Mouse (Mus musculus) forebrain, embryonic 10.5 days (tissue): ENCODE data around the gene Tpk1. TPM values are rescaled to one million over a fixed set of nuclear protein-coding genes. Genes with fewer than 3 reads are reported as not detected.

ENCODE experiments used
- DNase-seq: peaks from one replicate; pipeline ENCODE4 v3.0.0-alpha.2; 2017; ENCODE audit warnings: low spot score; ENCODE audit errors: extremely low spot score
- H3K27ac ChIP-seq: fragments of 300-500 bp; sonication (generic); 2 replicates; pipeline ENCODE4 v1.5.1; 2016; ENCODE audit warnings: mild to moderate bottlenecking
- H3K27me3 ChIP-seq: fragments of 300-500 bp; sonication (generic); 2 replicates; pipeline ENCODE4 v1.6.1; 2016; ENCODE audit warnings: mild to moderate bottlenecking; ENCODE audit not compliant: poor library complexity, severe bottlenecking
- H3K36me3 ChIP-seq: fragments of 300-500 bp; sonication (generic); replicated peaks from 2 replicates; pipeline ENCODE4 v1.6.1; 2016; ENCODE audit warnings: mild to moderate bottlenecking, moderate library complexity
- H3K4me1 ChIP-seq: fragments of 300-500 bp; sonication (generic); 2 replicates; pipeline ENCODE4 v1.6.1; 2016
- H3K4me3 ChIP-seq: fragments of 300-500 bp; sonication (generic); 2 replicates; pipeline ENCODE4 v1.5.1; 2016; ENCODE audit warnings: mild to moderate bottlenecking, moderate library complexity
- H3K9me3 ChIP-seq: fragments of 300-500 bp; sonication (generic); 2 replicates; pipeline ENCODE4 v1.6.1; 2016; ENCODE audit warnings: mild to moderate bottlenecking, moderate library complexity
- WGBS: fragments of 180-500 bp; shearing (Covaris S2); methylation state at CpG from one replicate; pipeline ENCODE4 v1.1.7; 2016; 5-methylcytosine and 5-hydroxymethylcytosine counted together
- polyA plus RNA-seq: library from polyadenylated mRNA; unstranded; fragments of >200 nt; fragmentation: Nextera tagmentation; extraction: Ambion mirVana; gene quantifications from 2 replicates; pipeline ENCODE4 v1.2.1, GENCODE M21; 2016

Tpk1 gene
- polyA plus RNA-seq, 1 experiment from 2014 or later, result 4.8 TPM

DNA sequence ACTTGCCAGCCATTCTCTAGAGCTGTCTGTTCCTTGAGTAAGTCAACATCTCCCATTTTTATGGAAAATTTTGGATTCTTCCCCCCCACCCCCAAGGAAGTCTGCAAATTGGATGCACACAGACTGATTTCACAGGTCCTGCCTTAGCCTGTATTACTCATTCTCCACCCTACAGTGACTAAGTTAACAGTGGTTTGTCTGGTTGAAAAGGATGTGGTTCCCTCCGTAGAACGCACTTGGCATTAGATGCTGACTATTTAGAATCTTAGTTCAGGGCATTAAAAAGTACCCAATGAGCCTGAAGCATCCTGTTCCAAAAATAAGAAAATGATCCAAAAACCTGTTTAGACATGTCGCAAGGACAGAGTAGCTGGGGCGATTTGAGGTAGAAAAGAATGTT, 312.6 kb downstream of the Tpk1 start:
- H3K36me3 ChIP-seq, result no peaks in the 10 kb centered on the region
- no peaks in the 10 kb centered on the region for H3K27me3 ChIP-seq
- peaks cover 9% of the 10 kb centered on the region for H3K4me1 ChIP-seq
- H3K9me3 ChIP-seq, result no peaks in the 10 kb centered on the region
- H3K4me3 ChIP-seq, result no peak overlapping the region
- DNase-seq, result no peak
- WGBS, result 93% methylated on average over 4 of the region's 4 CpGs
- H3K27ac ChIP-seq, result no peak overlapping the region

DNA sequence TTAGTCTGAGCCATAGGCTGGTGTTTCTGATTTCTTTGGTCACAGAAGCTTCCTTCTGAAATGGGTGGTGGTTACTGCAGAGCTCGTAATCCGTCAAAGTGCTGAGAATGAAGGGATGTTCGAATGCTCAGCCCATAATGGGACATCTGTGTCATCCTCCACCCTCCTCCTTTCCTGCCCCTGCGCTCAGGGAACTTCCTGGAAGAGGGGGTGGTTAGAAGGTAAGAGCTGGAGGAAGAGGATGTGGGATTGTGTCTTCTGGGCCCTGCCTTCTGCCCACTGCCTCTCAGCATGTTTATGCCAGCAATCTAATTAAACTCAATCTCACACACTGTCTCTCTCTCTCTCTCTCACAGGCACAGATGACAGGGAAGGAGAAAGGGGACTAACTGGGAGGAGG, 317.0 kb downstream of the Tpk1 start:
- no peaks in the 10 kb centered on the region for H3K27me3 ChIP-seq
- no peak for DNase-seq
- H3K4me1 ChIP-seq, result no peaks in the 10 kb centered on the region
- H3K36me3 ChIP-seq, result no peaks in the 10 kb centered on the region
- H3K9me3 ChIP-seq, result no peaks in the 10 kb centered on the region
- H3K27ac ChIP-seq, result no peak overlapping the region
- 76% methylated on average over 4 of the region's 4 CpGs for WGBS
- no peak overlapping the region for H3K4me3 ChIP-seq

DNA sequence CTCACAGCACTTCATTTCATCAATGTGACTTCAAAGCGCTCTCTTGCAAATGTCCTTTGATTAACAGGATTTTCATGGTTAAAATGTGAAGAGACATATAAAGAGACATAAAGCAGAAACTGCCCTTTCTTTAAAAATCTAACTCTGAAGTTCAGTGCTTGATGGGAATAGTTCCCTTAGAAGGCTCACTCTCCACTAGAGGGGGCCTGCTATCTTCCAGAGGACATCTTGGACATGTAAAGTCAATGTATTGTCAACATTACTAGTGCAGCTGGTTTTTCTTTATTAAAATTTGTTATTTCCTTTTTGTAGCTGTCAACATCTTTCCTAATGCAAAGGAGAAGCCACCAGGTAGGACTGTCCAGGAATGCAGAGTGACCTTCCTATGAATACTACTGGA, 318.4 kb downstream of the Tpk1 start:
- Histone ChIP-seq H3K36me3 (no peaks in the 10 kb centered on the region), H3K27me3 (no peaks in the 10 kb centered on the region), H3K4me3 (no peak overlapping the region), H3K27ac (no peak overlapping the region), H3K4me1 (no peaks in the 10 kb centered on the region), H3K9me3 (no peaks in the 10 kb centered on the region)
- no peak for DNase-seq
- WGBS, result 84% methylated on average over 1 of the region's 1 CpGs

DNA sequence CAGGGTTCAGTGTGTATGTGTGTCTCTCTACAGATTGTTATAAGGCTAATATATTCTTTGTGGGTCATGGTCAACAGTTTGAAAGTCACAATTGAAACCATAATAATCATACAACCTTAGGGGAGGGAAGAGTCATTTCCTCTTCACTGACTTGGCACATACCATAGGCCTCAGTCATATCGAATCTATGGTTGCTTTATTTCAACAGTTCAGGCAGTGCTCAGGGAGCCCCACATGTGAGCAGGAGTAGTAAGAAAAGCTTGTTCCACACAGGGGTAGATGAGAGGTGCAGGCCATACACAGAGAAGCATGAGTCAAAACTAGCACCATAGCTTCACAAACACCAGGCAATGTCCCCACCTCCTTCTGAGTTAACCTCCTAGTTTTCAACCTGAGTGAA, 323.1 kb downstream of the Tpk1 start:
- H3K9me3 ChIP-seq, result no peaks in the 10 kb centered on the region
- no peak for DNase-seq
- H3K27me3 ChIP-seq, result no peaks in the 10 kb centered on the region

DNA sequence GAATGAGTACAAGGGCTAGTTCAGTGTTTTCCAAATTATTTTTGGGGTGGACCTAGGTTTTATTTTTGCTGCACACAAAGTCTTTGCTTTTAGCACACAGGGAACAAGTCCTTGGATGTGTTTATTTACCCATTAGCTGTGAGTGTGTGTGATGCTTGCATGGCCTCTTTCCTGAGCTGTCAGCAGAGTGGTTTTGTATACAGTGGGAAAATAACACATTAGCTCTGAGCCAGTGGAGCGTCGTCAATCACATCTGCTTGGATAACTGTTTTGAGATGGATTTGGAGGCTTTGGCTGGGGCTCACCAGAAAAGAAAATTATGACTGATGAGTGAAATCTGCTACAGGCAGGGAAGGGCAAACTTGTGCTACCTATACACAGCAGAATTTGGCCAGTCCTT, 323.7 kb downstream of the Tpk1 start:
- WGBS, result 83% methylated on average over 2 of the region's 2 CpGs
- Histone ChIP-seq H3K9me3 (no peaks in the 10 kb centered on the region), H3K27me3 (no peaks in the 10 kb centered on the region), H3K4me3 (no peak overlapping the region), H3K36me3 (no peaks in the 10 kb centered on the region), H3K27ac (no peak overlapping the region), H3K4me1 (peaks cover 21% of the 10 kb centered on the region; the same call in 1 of the 2 replicates)
- DNase-seq, result no peak

More for the DNA sequence above, 323.1 kb downstream of the Tpk1 start:
- Histone ChIP-seq H3K4me1 (peaks cover 18% of the 10 kb centered on the region; the same call in 1 of the 2 replicates), H3K36me3 (no peaks in the 10 kb centered on the region), H3K4me3 (no peak overlapping the region), H3K27ac (no peak overlapping the region)
- WGBS, result 97% methylated on average over 1 of the region's 1 CpGs

DNA sequence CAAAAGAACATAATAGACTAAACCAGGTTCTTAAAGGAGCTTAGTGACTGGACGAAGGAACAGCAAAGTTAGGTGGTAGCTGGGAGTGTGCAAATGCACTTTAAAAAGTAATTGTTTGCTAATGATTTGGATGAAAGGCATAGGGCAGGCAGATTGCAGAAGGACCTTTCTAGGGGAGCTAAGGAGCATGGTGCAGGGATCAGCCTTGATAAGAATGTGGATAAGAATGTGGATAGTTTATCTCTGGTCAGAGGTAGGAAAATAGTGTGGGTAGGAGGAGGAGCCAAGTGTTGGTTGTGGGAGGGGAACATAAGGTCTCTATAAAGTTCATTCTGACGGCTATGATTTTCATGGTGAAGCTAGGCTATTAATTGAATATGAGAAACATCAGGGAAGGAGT, 327.3 kb downstream of the Tpk1 start:
- peaks cover 21% of the 10 kb centered on the region; the same call in 1 of the 2 replicates for H3K4me1 ChIP-seq
- no peak overlapping the region for H3K27ac ChIP-seq
- WGBS, result 61% methylated on average over 2 of the region's 2 CpGs
- no peak overlapping the region for H3K4me3 ChIP-seq
- no peaks in the 10 kb centered on the region for H3K27me3 ChIP-seq
- no peak for DNase-seq
- H3K36me3 ChIP-seq, result no peaks in the 10 kb centered on the region
- no peaks in the 10 kb centered on the region for H3K9me3 ChIP-seq

DNA sequence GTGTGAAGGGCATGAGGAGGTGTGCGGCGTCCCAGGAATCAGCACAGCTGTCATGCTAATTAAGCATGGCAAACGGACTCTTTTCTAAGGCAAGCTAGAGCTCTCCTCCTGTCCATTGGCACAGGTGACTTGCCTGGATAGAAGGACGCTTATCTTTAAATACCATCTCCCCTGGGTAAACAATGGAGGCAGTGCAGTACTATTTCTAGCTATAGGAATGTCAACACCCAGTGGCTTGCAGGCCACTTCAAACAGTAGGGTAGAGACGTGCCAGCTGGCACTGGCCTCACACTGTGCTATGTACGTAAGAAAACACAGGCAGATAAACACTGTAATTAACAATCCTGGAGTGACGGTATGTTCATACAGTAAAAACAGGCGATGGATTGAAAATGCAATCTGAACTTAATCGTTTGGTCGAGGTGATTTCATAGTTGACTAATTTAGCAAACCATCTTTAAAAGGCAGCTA, 328.6 kb downstream of the Tpk1 start:
- no peaks in the 10 kb centered on the region for H3K36me3 ChIP-seq
- H3K9me3 ChIP-seq, result no peaks in the 10 kb centered on the region
- H3K27ac ChIP-seq, result no peak overlapping the region
- peaks cover 26% of the 10 kb centered on the region; the same call in 1 of the 2 replicates for H3K4me1 ChIP-seq
- no peaks in the 10 kb centered on the region for H3K27me3 ChIP-seq
- no peak overlapping the region for H3K4me3 ChIP-seq
- 71% methylated on average over 10 of the region's 10 CpGs for WGBS
- no peak for DNase-seq

DNA sequence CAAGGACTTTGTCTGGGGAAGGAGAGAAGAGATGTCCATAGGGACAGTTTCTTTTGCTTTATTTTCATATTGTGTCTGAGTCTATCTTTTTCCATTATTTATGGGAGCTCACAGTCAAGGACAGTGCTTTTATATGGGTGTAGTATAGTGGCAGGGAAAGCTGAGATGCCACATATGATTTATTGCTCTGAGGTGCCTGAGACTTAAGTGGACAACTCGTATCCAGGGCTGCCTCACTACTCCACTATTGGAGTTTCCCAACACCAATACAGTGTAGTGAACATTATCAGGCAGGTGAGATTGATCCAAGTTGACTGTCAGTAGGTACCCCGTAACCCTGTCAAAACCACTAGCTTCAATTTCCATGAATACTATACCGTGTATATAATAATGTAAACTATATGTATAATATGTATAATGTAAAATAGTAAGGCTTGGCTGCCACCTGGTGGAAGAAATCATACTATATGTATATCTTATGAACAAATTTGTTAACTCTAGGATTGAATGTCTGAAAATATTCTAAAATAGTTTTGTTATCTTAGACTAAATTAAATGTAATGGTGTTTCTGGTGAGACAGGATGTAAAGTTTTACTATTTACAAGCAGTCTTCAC, 330.4 kb downstream of the Tpk1 start:
- Histone ChIP-seq H3K4me1 (peaks cover 21% of the 10 kb centered on the region; the same call in 1 of the 2 replicates), H3K27me3 (no peaks in the 10 kb centered on the region), H3K4me3 (no peak overlapping the region), H3K27ac (no peak overlapping the region), H3K9me3 (no peaks in the 10 kb centered on the region), H3K36me3 (no peaks in the 10 kb centered on the region)
- DNase-seq, result no peak
- 90% methylated on average over 3 of the region's 3 CpGs for WGBS

DNA sequence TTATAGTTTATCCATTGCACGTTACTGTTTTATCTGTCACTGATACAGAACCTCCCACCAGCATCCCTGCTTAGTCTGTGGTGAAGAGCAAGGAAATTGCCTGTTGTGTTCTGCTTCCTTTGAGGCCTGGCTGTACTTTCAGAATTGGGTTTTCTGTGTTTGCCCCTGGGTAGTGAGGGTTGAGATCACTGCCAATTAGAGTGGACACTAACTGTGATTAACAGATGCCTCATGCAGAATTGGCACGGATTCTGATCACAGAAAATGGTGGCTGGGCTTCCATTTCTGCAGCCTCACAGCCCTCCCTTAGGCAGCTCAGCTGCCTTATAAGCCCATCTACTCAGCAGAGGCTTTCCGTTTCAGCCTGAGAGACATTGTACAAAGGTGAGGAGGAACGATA, 332.6 kb downstream of the Tpk1 start:
- Histone ChIP-seq H3K4me1 (peaks cover 9% of the 10 kb centered on the region; the same call in 1 of the 2 replicates), H3K27ac (no peak overlapping the region), H3K27me3 (no peaks in the 10 kb centered on the region), H3K9me3 (no peaks in the 10 kb centered on the region), H3K4me3 (no peak overlapping the region), H3K36me3 (no peaks in the 10 kb centered on the region)
- WGBS, result 66% methylated on average over 4 of the region's 4 CpGs
- DNase-seq, result no peak

DNA sequence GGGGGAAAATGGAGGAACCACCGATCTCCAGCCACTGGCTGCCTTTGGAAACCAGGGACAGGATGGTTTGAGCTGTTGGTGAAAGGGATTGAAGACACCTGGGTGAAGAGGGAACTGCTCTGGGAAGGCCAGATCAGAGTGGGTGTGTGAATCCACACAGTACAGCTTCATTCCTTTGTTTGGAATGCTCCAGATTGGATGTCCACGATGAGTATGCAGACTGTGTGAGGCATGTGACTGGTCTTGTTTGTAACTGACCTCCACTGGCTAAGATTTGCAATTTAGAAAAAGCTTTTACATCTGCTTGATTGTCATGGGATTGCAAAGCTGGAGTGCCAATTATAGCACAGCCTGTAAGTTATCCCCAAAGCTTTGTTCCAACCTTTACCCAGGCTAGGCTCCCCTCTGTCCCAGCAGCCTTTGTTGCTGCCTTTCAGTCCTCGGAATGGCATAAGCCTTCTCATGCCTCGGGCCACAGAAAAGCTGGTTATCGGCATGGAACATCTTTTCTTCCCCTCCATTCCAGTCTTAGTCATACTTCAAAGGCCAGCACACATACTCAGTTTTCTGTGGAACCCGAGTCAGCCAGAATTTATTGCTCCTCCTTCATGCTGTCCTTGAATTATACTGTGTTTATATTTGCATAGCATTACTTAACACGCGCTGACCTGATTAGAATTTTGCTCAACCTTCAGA, 353.0 kb downstream of the Tpk1 start:
- H3K27ac ChIP-seq, result peak overlapping the region; percentile 53; the same call in 1 of the 2 replicates
- H3K27me3 ChIP-seq, result no peaks in the 10 kb centered on the region
- H3K36me3 ChIP-seq, result no peaks in the 10 kb centered on the region
- H3K4me1 ChIP-seq, result peaks cover 7% of the 10 kb centered on the region
- 67% methylated on average over 8 of the region's 8 CpGs for WGBS
- H3K9me3 ChIP-seq, result no peaks in the 10 kb centered on the region
- no peak for DNase-seq
- no peak overlapping the region for H3K4me3 ChIP-seq

DNA sequence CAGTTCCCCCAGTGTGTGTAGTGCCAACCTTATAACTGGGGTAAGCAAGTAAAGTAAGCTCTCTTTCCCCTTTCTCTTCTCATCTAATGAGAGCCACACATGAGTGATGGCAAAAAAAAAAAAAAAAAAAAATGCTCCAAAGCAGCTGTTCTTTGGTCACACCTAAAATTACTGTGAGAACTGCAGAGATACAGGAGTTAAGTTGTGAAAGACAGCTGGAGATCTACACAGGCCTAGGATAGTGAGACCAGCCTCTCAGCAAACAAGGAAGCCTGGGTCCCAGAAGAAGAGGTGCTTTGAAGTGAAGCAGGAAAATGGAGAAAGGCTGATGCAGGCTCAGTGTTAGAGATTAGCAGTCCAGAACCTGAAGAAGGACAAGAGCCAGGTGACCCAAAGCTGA, 353.5 kb downstream of the Tpk1 start:
- no peak for DNase-seq
- H3K4me3 ChIP-seq, result no peak overlapping the region
- no peaks in the 10 kb centered on the region for H3K36me3 ChIP-seq
- no peaks in the 10 kb centered on the region for H3K27me3 ChIP-seq
- H3K9me3 ChIP-seq, result no peaks in the 10 kb centered on the region
- H3K27ac ChIP-seq, result peak overlapping the region; percentile 53; the same call in 1 of the 2 replicates
- H3K4me1 ChIP-seq, result peaks cover 7% of the 10 kb centered on the region

DNA sequence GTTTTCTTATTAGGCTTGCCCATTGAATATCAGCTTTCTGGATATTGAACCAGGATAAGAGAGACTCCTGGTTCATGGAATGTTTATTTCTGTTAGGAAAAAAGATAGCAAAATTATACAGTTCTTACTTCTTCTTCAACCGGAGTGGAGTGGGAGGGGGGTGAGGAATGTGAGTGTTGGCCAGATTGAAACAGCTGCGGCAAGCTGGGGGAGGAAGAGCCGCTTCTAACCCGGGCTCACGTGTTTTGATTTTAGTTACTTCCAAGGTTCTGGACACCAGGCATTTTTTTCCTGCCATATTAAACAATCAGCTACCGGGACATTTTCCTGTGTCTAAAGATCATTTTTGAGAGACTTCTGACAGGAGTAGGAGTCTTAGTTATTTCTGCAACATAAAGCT, 356.0 kb downstream of the Tpk1 start:
- no peaks in the 10 kb centered on the region for H3K36me3 ChIP-seq
- peaks cover 7% of the 10 kb centered on the region for H3K4me1 ChIP-seq
- 72% methylated on average over 6 of the region's 6 CpGs for WGBS
- no peaks in the 10 kb centered on the region for H3K27me3 ChIP-seq
- no peak overlapping the region for H3K27ac ChIP-seq
- no peak for DNase-seq
- H3K4me3 ChIP-seq, result no peak overlapping the region
- H3K9me3 ChIP-seq, result no peaks in the 10 kb centered on the region

DNA sequence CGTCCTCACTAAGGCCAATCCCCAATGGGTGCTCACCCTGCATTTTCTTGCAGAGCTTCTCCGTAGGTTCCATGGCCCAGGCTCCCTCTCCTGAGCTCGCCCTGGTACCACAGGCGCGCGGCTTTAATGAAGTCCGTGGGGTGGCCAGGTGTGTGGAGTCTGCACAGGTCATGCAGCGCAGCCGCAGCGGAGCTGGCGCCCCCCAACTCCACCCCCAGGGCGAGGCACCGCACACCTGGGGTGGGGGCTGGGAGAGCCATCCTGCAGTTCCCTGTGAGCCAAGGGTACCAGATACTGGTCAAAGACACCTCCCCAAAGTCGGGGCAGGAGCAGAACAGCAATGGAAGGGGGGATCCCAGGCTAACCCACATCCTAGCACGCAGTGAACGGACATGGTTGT, 356.6 kb downstream of the Tpk1 start, which contains the start of gene Nobox:
TSS of gene Nobox (minus strand) at position 101 of the 400 bp plus-strand sequence.
- H3K9me3 ChIP-seq, result no peaks in the 10 kb centered on the region
- H3K27ac ChIP-seq, result no peak within 1 kb of the TSS
- H3K36me3 ChIP-seq, result no peaks in the 10 kb centered on the region
- no peaks in the 10 kb centered on the region for H3K27me3 ChIP-seq
- no peak within 1 kb of the TSS for H3K4me3 ChIP-seq
- peaks cover 7% of the 10 kb centered on the region for H3K4me1 ChIP-seq
- no peak for DNase-seq
- 66% methylated on average over 16 of the region's 16 CpGs for WGBS
